In genomic region chr2:142875936-142876335, GRCm38 (mm10) we compare ENCODE assay signal across 26 mouse cellular contexts. TPM values are rescaled to one million over a fixed set of nuclear protein-coding genes. Genes with fewer than 3 reads are reported as not detected.
DNase-seq lines count a peak whose midpoint lies in the region; ATAC-seq lines count a peak whose summit lies in the region.
"Had no signal": no experiment of that assay in that cellular context is flagged by ENCODE, and none has a peak within 500 bp of the region (broad histone marks: within the 10 kb centered on the region; RNA-seq: fewer than 3 reads in every experiment).

No protein-coding gene starts in this region.

- no peak overlapping the region for H3K27ac ChIP-seq in kidney, embryonic 14.5 days (ENCODE audit: low read depth, low read length)
- H3K27ac ChIP-seq: hindbrain, embryonic 12.5 days; kidney, embryonic 15.5 days; lung, embryonic 15.5 days; midbrain, embryonic 10.5 days; midbrain, embryonic 15.5 days; neural tube, embryonic 15.5 days had no signal

- H3K36me3 ChIP-seq in kidney, embryonic 14.5 days (ENCODE audit: control insufficient read depth, insufficient read depth, low read length): no peaks in the 10 kb centered on the region
- H3K36me3 ChIP-seq: hindbrain, embryonic 12.5 days; kidney, embryonic 15.5 days; lung, embryonic 15.5 days; midbrain, embryonic 10.5 days; midbrain, embryonic 15.5 days; neural tube, embryonic 15.5 days had no signal

- H3K27me3 ChIP-seq in kidney, embryonic 14.5 days (ENCODE audit: control insufficient read depth, insufficient read depth, low read length): no peaks in the 10 kb centered on the region
- H3K27me3 ChIP-seq: CH12.LX; hindbrain, embryonic 12.5 days; kidney, embryonic 15.5 days; lung, embryonic 15.5 days; midbrain, embryonic 15.5 days; neural tube, embryonic 15.5 days had no signal

- H3K4me2 ChIP-seq in kidney, embryonic 14.5 days (replicated peaks; ENCODE audit: low read depth, low read length): no peak overlapping the region
- H3K4me2 ChIP-seq: heart, embryonic 11.5 days; hindbrain, embryonic 12.5 days; kidney, embryonic 15.5 days; lung, embryonic 15.5 days; midbrain, embryonic 15.5 days; neural tube, embryonic 15.5 days had no signal

- H3K9me3 ChIP-seq in kidney, embryonic 14.5 days (ENCODE audit: control insufficient read depth, low read length): no peaks in the 10 kb centered on the region
- H3K9me3 ChIP-seq: hindbrain, embryonic 12.5 days; kidney, embryonic 15.5 days; lung, embryonic 15.5 days; midbrain, embryonic 10.5 days; midbrain, embryonic 15.5 days; neural tube, embryonic 15.5 days had no signal

- no peak overlapping the region for H3K9ac ChIP-seq in kidney, embryonic 14.5 days (ENCODE audit: low read depth, low read length)
- H3K9ac ChIP-seq: forebrain, postnatal 0 days; hindbrain, embryonic 12.5 days; kidney, embryonic 15.5 days; lung, embryonic 15.5 days; midbrain, embryonic 15.5 days; neural tube, embryonic 15.5 days had no signal

- H3K4me3 ChIP-seq in kidney, embryonic 14.5 days (ENCODE audit: low read length): no peak overlapping the region
- H3K4me3 ChIP-seq: erythroblast, embryonic 14.5 days; hindbrain, embryonic 12.5 days; kidney, embryonic 15.5 days; lung, embryonic 15.5 days; midbrain, embryonic 10.5 days; midbrain, embryonic 15.5 days; neural tube, embryonic 15.5 days had no signal

- DNase-seq in adrenal gland, adult (ENCODE audit: inconsistent age in 2 of 2, low spot score in 1 of 2): peak; percentile 64 to 85
- DNase-seq in adrenal gland, postnatal 4 days (ENCODE audit: low spot score in 2 of 2): no peak
- peak; percentile 13 for DNase-seq in kidney, postnatal 10 days
- DNase-seq in adrenal gland, postnatal 14 days: peak; percentile 54
- DNase-seq in urinary bladder, postnatal 4 days (ENCODE audit: low spot score in 2 of 2): no peak
- DNase-seq in layer of hippocampus, postnatal 10 days (ENCODE audit: low spot score in 2 of 2): no peak
- DNase-seq: cerebellum, adult 11-12 months; cerebellum, adult 9-11 months; embryo, embryonic 11 days; forebrain, postnatal 0 days; gastrocnemius, postnatal 14 days; heart, postnatal 36 days; kidney, adult 11 months; liver; thymus, adult 2 months; thymus, postnatal 36 days had no signal

- ATAC-seq in kidney, embryonic 14.5 days (ENCODE audit: low FRiP score, low TSS enrichment): no peak
- ATAC-seq: forebrain, postnatal 0 days; midbrain, embryonic 15.5 days had no signal

- WGBS in kidney, embryonic 14.5 days: 47% methylated on average over 4 of the region's 4 CpGs

- peaks cover 16% of the 10 kb centered on the region; the same call in 1 of the 2 replicates for H3K4me1 ChIP-seq in kidney, embryonic 14.5 days (ENCODE audit: control insufficient read depth, insufficient read depth, low read length)
- H3K4me1 ChIP-seq: hindbrain, embryonic 12.5 days; lung, embryonic 15.5 days; midbrain, embryonic 15.5 days; neural tube, embryonic 15.5 days had no signal

RNA-seq across cellular contexts. Expression of gene Kif16b, which starts 25.4 kb away (rescaled TPM):
- 10 to 100 TPM; 22.6 to 26.0 TPM for total RNA-seq in adrenal gland, postnatal 4 days (2021)
- polyA plus RNA-seq in kidney, embryonic 14.5 days (2014; fragmentation: Nextera tagmentation; extraction: Ambion mirVana): 9.0 and 17.1 TPM in 2 replicates
- total RNA-seq in adrenal gland, postnatal 14 days (2021): 19.9 and 23.1 TPM in 2 replicates
- 1 to 10 TPM; 7.9 to 8.6 TPM for total RNA-seq in layer of hippocampus, postnatal 10 days (2021)

Comparison
In these comparisons a context has a peak if more than half of its experiments do, and no peak if none do; other contexts are left out.
1. DNase-seq: peak in adrenal gland, adult (2 of 2), kidney, postnatal 10 days (single experiment) and adrenal gland, postnatal 14 days (single experiment); none in adrenal gland, postnatal 4 days (0 of 2), urinary bladder, postnatal 4 days (0 of 2) and layer of hippocampus, postnatal 10 days (0 of 2).